Mouse (Mus musculus): Measurements from ENCODE around the gene Oasl2. TPM values are rescaled to one million over a fixed set of nuclear protein-coding genes. Genes with fewer than 3 reads are reported as not detected.
A peak's percentile ranks its signal among the peaks of the same experiment; 100 is the strongest.
"Not testable (repeated sequence)": the region's sequence is repeated elsewhere in the genome, so short reads cannot be mapped to it uniquely, and the experiment has no call there.

Oasl2 gene
- 1.5 and 3.3 TPM in 2 replicates for polyA plus RNA-seq (2012; rRNA removed)

GRCm38 (mm10) chr5:114896688-114897373, at the start of gene Oasl2:
Gene Oasl2 (plus strand): TSS chr5:114896936.
- no peak for TF ChIP-seq POLR2A (IDR thresholded peaks at IDR 0.05; ENCODE audit: borderline replicate concordance, extremely low read depth, insufficient read depth, insufficient read length, poor library complexity, severe bottlenecking)
- TF ChIP-seq CTCF (IDR thresholded peaks at IDR 0.05; ENCODE audit: borderline replicate concordance, extremely low read depth, insufficient read depth, insufficient read length), result no peak
- no peak for DNase-seq (ENCODE audit: low read depth)

GRCm38 (mm10) chr5:114851565-114852236, 45.0 kb upstream of the Oasl2 start:
- DNase-seq (ENCODE audit: low read depth), result no peak
- TF ChIP-seq CTCF (IDR thresholded peaks at IDR 0.05; ENCODE audit: borderline replicate concordance, extremely low read depth, insufficient read depth, insufficient read length), result no peak
- no peak for TF ChIP-seq POLR2A (IDR thresholded peaks at IDR 0.05; ENCODE audit: borderline replicate concordance, extremely low read depth, insufficient read depth, insufficient read length, poor library complexity, severe bottlenecking)

DNA sequence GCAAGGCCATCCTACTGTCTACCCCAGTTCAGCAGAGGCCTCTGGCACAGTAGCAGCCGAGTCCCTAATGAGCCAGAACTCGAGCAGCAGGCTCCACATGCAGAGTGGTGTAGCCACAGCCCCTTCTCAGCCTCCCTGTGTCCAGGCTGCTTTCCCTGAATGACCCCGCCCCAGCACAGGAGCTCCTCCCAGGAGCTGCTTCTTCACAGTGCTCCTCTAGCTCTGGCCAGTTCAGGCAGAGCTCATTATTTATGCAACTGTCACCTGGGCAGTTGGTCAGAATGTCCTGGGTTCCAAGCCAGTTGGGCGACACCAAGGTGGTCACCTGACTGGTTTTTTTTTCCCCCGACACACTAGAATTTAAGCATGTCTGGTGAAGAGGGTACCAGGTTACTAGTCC, 43.4 kb upstream of the Oasl2 start, which contains the start of gene 4930519G04Rik:
Gene 4930519G04Rik (plus strand): TSS at position 301 of the 400 bp plus-strand sequence.
- DNase-seq (ENCODE audit: low read depth), result not testable (repeated sequence)

DNA sequence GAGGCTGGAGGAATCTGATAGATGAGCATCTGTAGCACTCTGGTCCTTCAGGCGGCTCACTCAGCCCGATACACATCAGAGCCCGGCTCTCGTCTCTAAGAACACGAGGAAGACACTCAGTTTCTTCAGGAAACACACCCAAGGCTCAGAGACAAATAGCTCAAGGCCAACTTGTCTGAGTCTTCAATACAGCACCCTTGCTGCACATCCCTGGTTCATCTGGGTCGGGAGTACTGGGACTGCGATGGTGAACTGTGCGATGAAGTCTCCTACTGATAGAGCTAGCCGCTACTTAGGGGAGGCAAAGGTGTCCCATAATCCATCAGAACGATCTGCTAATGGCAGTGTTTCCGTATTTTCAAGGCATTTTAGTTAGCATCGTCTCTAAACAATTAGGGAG, 38.2 kb upstream of the Oasl2 start, which contains the start of gene Gm9936:
Gene Gm9936 (minus strand): TSS at position 101 of the 400 bp plus-strand sequence.
- TF ChIP-seq POLR2A (IDR thresholded peaks at IDR 0.05; ENCODE audit: borderline replicate concordance, extremely low read depth, insufficient read depth, insufficient read length, poor library complexity, severe bottlenecking), result no peak
- no peak for TF ChIP-seq CTCF (IDR thresholded peaks at IDR 0.05; ENCODE audit: borderline replicate concordance, extremely low read depth, insufficient read depth, insufficient read length)

DNA sequence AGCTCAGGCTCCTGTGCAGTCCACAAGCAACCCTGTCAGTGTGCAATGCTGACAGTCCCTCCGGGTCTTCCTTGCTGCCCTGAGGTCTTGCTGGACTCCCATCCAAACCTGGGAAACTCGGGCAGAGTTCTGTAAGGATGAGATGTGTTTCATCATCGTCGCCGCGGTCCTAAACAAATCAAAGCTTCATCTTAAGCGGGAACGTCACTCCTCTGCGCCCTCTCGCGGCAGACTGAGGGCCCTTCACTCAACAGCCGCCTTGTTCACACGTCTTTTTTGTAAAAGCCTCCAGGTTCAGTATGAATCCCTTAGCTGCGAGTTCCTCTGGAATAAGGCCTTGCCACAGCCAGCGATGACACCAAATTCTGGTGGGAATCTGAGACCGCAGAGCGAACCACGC, 37.5 kb upstream of the Oasl2 start:
- peak; percentile 95 for DNase-seq (ENCODE audit: low read depth)

More for the DNA sequence above, 38.2 kb upstream of the Oasl2 start, which contains the start of gene Gm9936:
- DNase-seq (ENCODE audit: low read depth), result no peak

GRCm38 (mm10) chr5:114861730-114862129, 35.0 kb upstream of the Oasl2 start:
- DNase-seq (ENCODE audit: low read depth), result no peak
- TF ChIP-seq POLR2A (IDR thresholded peaks at IDR 0.05; ENCODE audit: borderline replicate concordance, extremely low read depth, insufficient read depth, insufficient read length, poor library complexity, severe bottlenecking), result no peak
- TF ChIP-seq CTCF (IDR thresholded peaks at IDR 0.05; ENCODE audit: borderline replicate concordance, extremely low read depth, insufficient read depth, insufficient read length), result no peak

More for the DNA sequence above, 37.5 kb upstream of the Oasl2 start:
- TF ChIP-seq CTCF (IDR thresholded peaks at IDR 0.05; ENCODE audit: borderline replicate concordance, extremely low read depth, insufficient read depth, insufficient read length) (peak; percentile 98), POLR2A (IDR thresholded peaks at IDR 0.05; ENCODE audit: borderline replicate concordance, extremely low read depth, insufficient read depth, insufficient read length, poor library complexity, severe bottlenecking) (no peak)

- no peak for DNase-seq (ENCODE audit: low read depth)
- TF ChIP-seq CTCF (IDR thresholded peaks at IDR 0.05; ENCODE audit: borderline replicate concordance, extremely low read depth, insufficient read depth, insufficient read length) (no peak), POLR2A (IDR thresholded peaks at IDR 0.05; ENCODE audit: borderline replicate concordance, extremely low read depth, insufficient read depth, insufficient read length, poor library complexity, severe bottlenecking) (no peak)
Measured at GRCm38 (mm10) chr5:114864813-114865212, 31.9 kb upstream of the Oasl2 start.

GRCm38 (mm10) chr5:114865279-114865678, 31.5 kb upstream of the Oasl2 start:
- DNase-seq (ENCODE audit: low read depth), result no peak
- no peak for TF ChIP-seq POLR2A (IDR thresholded peaks at IDR 0.05; ENCODE audit: borderline replicate concordance, extremely low read depth, insufficient read depth, insufficient read length, poor library complexity, severe bottlenecking)
- no peak for TF ChIP-seq CTCF (IDR thresholded peaks at IDR 0.05; ENCODE audit: borderline replicate concordance, extremely low read depth, insufficient read depth, insufficient read length)

GRCm38 (mm10) chr5:114875858-114876257, 20.9 kb upstream of the Oasl2 start:
- TF ChIP-seq CTCF (IDR thresholded peaks at IDR 0.05; ENCODE audit: borderline replicate concordance, extremely low read depth, insufficient read depth, insufficient read length) (peak; percentile 18; the same call in 1 of the 2 replicates), POLR2A (IDR thresholded peaks at IDR 0.05; ENCODE audit: borderline replicate concordance, extremely low read depth, insufficient read depth, insufficient read length, poor library complexity, severe bottlenecking) (no peak)
- DNase-seq (ENCODE audit: low read depth), result peak; percentile 16

GRCm38 (mm10) chr5:114876331-114876730, 20.4 kb upstream of the Oasl2 start:
- peak; percentile 26 for DNase-seq (ENCODE audit: low read depth)
- no peak for TF ChIP-seq CTCF (IDR thresholded peaks at IDR 0.05; ENCODE audit: borderline replicate concordance, extremely low read depth, insufficient read depth, insufficient read length)
- TF ChIP-seq POLR2A (IDR thresholded peaks at IDR 0.05; ENCODE audit: borderline replicate concordance, extremely low read depth, insufficient read depth, insufficient read length, poor library complexity, severe bottlenecking), result no peak

DNA sequence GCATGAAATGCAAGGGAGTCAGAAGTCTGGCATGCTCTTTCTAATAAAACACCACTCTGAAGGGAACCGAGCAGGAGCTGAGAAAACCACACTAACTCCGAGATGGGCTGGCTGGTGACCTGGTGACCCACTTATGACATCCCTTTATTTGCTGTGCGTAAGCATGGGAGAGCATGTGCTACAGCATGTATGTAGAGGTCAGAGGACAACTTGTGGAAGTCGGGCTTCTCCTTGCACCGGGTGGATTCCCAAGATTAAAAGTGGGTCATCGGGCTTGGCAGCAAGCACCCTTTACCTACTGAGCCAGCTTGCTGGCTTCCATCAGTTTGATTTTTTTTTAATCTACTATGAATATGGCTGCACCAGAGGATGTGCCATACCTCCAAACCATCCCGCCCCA, 19.2 kb upstream of the Oasl2 start:
- TF ChIP-seq POLR2A (IDR thresholded peaks at IDR 0.05; ENCODE audit: borderline replicate concordance, extremely low read depth, insufficient read depth, insufficient read length, poor library complexity, severe bottlenecking), result no peak
- no peak for TF ChIP-seq CTCF (IDR thresholded peaks at IDR 0.05; ENCODE audit: borderline replicate concordance, extremely low read depth, insufficient read depth, insufficient read length)
- no peak for DNase-seq (ENCODE audit: low read depth)

DNA sequence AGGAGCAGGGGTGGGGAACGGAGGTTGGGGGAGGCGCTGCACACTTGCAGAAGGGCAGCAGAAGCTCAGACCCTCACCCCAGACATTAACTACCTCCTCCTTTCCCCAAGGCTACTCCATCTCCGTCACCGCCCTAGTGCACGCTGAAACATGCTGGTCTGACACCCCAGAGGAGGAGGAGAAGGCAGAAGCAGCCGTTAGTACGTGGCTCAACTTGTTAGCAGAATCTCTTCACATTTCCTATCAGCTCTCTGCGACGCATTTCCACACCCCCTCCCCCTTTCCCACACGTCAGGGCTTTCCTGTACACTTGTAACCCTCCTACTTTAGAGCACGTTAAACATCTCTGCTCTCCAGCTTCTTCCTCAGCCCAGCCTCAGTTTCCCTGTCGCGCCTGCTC, 17.3 kb upstream of the Oasl2 start:
- TF ChIP-seq CTCF (IDR thresholded peaks at IDR 0.05; ENCODE audit: borderline replicate concordance, extremely low read depth, insufficient read depth, insufficient read length) (no peak), POLR2A (IDR thresholded peaks at IDR 0.05; ENCODE audit: borderline replicate concordance, extremely low read depth, insufficient read depth, insufficient read length, poor library complexity, severe bottlenecking) (no peak)
- DNase-seq (ENCODE audit: low read depth), result no peak

DNA sequence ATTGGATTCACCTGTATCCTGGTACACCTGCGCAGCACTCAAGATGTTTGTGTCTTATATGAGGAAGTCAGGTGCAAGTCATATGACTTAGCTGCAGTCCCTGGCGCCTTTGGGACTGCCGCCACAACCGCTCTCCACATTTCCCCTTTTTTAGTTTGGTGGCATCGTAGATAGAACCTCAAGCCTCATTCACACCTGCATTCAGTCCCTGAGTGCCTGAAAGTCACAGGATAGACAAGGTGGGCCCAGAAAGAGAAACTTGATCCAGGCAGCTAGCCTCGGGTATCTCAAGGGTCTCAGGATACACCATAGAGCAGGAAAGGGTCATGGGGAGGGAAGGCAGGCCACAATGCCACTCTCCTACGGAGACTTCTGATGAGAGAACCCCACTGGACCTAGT, 14.4 kb upstream of the Oasl2 start:
- not testable (repeated sequence) for DNase-seq (ENCODE audit: low read depth)

Data from brain, embryonic 14.5 days (tissue).